Mouse (Mus musculus) ES-Bruce4 (cell line): ENCODE measurements around the gene Hyal1.

Experiments used
- CTCF ChIP-seq: IDR thresholded peaks from one replicate; pipeline ENCODE4 v1.8.1; 2011; ENCODE audit warnings: low read depth, low read length
- EP300 ChIP-seq: IDR thresholded peaks from 2 replicates; pipeline ENCODE4 v1.6.1; 2011; ENCODE audit warnings: low read depth, low read length; ENCODE audit not compliant: insufficient read depth
- POLR2A ChIP-seq: IDR thresholded peaks from one replicate; pipeline ENCODE4 v1.8.1; 2011; ENCODE audit warnings: low read length; ENCODE audit not compliant: insufficient read depth

DNA sequence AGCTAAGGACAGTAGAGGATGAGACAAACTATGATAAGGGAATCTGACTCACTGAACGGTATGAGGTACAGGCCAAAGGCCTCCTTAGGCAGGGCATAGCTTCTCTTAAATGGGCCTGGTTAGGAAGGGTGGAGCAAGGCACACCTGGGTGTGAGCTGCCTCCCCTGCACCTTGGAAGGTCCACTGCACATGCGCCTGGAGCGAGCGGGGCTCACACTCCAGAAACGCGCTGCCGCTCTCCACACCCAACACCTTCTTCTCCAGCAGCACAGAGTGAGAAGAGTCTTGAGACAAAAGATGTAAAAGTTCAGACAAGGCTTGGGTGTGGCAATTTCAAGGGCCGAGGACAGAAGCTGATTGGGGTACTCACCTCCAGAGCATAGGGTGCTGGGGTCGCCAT, 22.7 kb downstream of the Hyal1 start:
- TF ChIP-seq EP300 (no peak), CTCF (no peak), POLR2A (no peak)
